Mouse (Mus musculus) forebrain, postnatal 0 days (tissue): ENCODE data around the gene Mrps7. TPM values are rescaled to one million over a fixed set of nuclear protein-coding genes. Genes with fewer than 3 reads are reported as not detected.

Experiments
- ATAC-seq: fragments of 200-750 bp; cut with Nextera tagmentation; 2 replicates; pipeline ENCODE4 v1.8.0; 2017; ENCODE audit warnings: mild to moderate bottlenecking, moderate library complexity
- DNase-seq: peaks from one replicate; pipeline ENCODE4 v3.0.0-alpha.2; 2015
- H3K27ac ChIP-seq: fragments of 300-500 bp; sonication (generic); 2 replicates; pipeline ENCODE4 v1.5.1; 2014; ENCODE audit warnings: low read depth, mild to moderate bottlenecking, antibody characterized with exemption, low read length, moderate library complexity, mixed read lengths
- H3K27me3 ChIP-seq: fragments of 300-500 bp; sonication (generic); 2 replicates; pipeline ENCODE4 v1.6.1; 2014; ENCODE audit warnings: mild to moderate bottlenecking, low read length, mixed read lengths; ENCODE audit not compliant: insufficient read depth
- H3K36me3 ChIP-seq: fragments of 300-500 bp; sonication (generic); 2 replicates; pipeline ENCODE4 v1.6.1; 2014; ENCODE audit warnings: mild to moderate bottlenecking, moderate library complexity; ENCODE audit not compliant: insufficient read depth
- H3K4me1 ChIP-seq: fragments of 300-500 bp; sonication (generic); 2 replicates; pipeline ENCODE4 v1.6.1; 2014; ENCODE audit warnings: antibody characterized with exemption; ENCODE audit not compliant: insufficient read depth
- H3K4me2 ChIP-seq: fragments of 300-500 bp; sonication (generic); 2 replicates; pipeline ENCODE4 v1.6.1; 2014; ENCODE audit warnings: low read depth, mild to moderate bottlenecking, moderate library complexity
- H3K4me3 ChIP-seq: fragments of 300-500 bp; sonication (generic); 2 replicates; pipeline ENCODE4 v1.5.1; 2014; ENCODE audit warnings: low read depth, low read length, mixed read lengths
- H3K9ac ChIP-seq: fragments of 300-500 bp; sonication (generic); 2 replicates; pipeline ENCODE4 v1.6.1; 2014; ENCODE audit warnings: mild to moderate bottlenecking
- H3K9me3 ChIP-seq: fragments of 300-500 bp; sonication (generic); 2 replicates; pipeline ENCODE4 v1.6.1; 2016; ENCODE audit warnings: low read length
- CTCF ChIP-seq: sonication (generic); IDR thresholded peaks from 2 replicates; pipeline ENCODE4 v1.5.1; 2016; ENCODE audit warnings: antibody characterized with exemption, control low read depth, low read depth
- whole genome bisulfite sequencing: fragments of 180-500 bp; shearing (Covaris S2); extraction: QIAGEN DNeasy Blood & Tissue Kit; methylation state at CpG from one replicate; pipeline ENCODE4 v1.1.7; 2014; 5-methylcytosine and 5-hydroxymethylcytosine counted together
- polyA plus RNA-seq: library from polyadenylated mRNA; unstranded; fragments of >200 nt; fragmentation: Nextera tagmentation; extraction: Ambion mirVana; gene quantifications from 2 replicates; pipeline ENCODE4 v1.2.1, GENCODE M21; 2015
- total RNA-seq: library from RNA; depleted of rRNA; stranded (reverse); fragments of >200 nt; gene quantifications from 2 replicates; pipeline ENCODE4 v1.2.3, GENCODE M21; 2014

Mrps7 gene
- total and polyA plus RNA-seq, 2 experiments from 2014 or later: 34.6 to 78.1 TPM

DNA sequence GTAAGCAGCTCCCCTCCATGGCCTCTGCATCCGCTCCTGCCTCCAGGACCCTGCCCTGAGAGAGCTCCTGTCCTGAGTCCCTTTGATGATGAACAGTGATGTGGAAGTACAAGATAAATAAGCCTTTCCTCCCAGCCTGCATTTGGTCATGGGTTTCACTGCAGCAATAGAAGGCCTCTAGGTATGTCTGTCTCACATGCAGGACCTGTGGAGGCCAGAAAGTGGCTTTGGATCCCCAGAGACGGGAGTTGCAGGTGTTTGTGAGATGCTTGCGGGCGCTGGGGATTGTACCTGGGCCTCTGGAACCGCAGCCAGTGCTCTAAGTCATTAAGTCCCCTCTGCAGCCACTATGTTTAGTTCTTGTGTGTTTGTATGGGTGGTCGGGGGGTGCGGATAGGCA is 16.2 kb downstream of the Mrps7 start:
- Histone ChIP-seq H3K4me3 (no peak overlapping the region), H3K27me3 (no peaks in the 10 kb centered on the region), H3K4me1 (no peaks in the 10 kb centered on the region), H3K9ac (no peak overlapping the region), H3K9me3 (no peaks in the 10 kb centered on the region), H3K36me3 (peaks cover 48% of the 10 kb centered on the region), H3K27ac (no peak overlapping the region), H3K4me2 (no peak overlapping the region)
- no peak for TF ChIP-seq CTCF
- WGBS: 95% methylated on average over 7 of the region's 7 CpGs
- DNase-seq (no peak), ATAC-seq (no peak)

DNA sequence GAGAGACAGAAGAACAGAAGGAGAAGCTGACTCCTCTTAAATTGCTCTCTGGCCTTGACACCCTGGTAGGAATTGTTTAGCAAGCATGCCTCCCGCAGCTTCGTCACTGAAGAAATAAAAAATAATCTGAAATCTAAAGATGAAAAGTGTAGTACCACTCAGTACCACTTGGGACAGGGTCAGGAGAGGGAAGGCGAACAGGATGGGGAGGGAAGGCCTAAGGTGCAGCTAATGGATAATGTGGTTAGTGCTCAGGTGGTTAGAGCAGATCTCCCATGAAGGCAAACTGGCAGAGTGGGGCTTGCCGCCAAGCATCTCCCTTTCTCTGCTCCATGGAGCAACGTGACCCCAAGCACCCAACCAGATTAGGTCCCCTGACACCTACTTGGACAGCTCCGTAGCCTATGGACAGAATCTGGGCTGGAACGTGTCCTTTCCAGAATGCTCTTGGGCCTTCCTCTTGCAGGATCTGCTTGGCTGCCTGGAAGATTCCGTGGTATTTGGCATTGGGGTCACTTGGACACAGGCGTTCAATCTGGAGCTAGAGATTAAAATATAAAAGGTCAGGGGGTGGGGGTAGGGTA is 19.9 kb downstream of the Mrps7 start:
- DNase-seq: no peak
- no peaks in the 10 kb centered on the region for H3K27me3 ChIP-seq
- no peak overlapping the region for H3K9ac ChIP-seq
- H3K4me2 ChIP-seq: no peak overlapping the region
- no peak for ATAC-seq
- no peak overlapping the region for H3K4me3 ChIP-seq
- H3K36me3 ChIP-seq: peaks cover 37% of the 10 kb centered on the region
- peaks cover 5% of the 10 kb centered on the region; the same call in 1 of the 2 replicates for H3K4me1 ChIP-seq
- H3K9me3 ChIP-seq: no peaks in the 10 kb centered on the region
- TF ChIP-seq CTCF: peak; percentile 64
- WGBS: 72% methylated on average over 9 of the region's 9 CpGs
- H3K27ac ChIP-seq: no peak overlapping the region

DNA sequence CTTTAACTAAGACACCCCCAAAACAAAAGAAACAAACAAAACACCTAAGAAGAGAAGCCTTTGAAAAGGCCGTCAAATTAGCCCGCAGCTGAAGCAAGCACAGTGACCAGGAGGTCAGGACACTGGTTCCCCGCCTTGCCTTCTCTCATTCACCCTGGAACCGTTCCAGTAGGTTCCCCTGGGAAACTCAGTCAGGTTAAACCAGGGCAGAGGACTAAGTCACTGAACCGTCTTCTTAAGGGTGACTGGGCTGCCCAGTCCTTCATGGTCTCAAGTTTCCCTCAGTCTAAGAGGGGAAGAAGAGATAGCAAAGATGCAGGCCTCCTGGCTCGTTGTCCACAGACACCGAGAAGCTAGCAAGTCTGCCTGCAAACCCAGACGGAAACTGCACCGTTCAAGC is 22.2 kb downstream of the Mrps7 start:
- H3K27me3 ChIP-seq: no peaks in the 10 kb centered on the region
- H3K27ac ChIP-seq: no peak overlapping the region
- peaks cover 19% of the 10 kb centered on the region for H3K36me3 ChIP-seq
- no peak for DNase-seq
- H3K9ac ChIP-seq: no peak overlapping the region
- TF ChIP-seq CTCF: no peak
- no peak overlapping the region for H3K4me3 ChIP-seq
- no peak for ATAC-seq
- peaks cover 5% of the 10 kb centered on the region; the same call in 1 of the 2 replicates for H3K4me1 ChIP-seq
- 77% methylated on average over 9 of the region's 9 CpGs for whole genome bisulfite sequencing
- H3K4me2 ChIP-seq: no peak overlapping the region
- H3K9me3 ChIP-seq: no peaks in the 10 kb centered on the region

DNA sequence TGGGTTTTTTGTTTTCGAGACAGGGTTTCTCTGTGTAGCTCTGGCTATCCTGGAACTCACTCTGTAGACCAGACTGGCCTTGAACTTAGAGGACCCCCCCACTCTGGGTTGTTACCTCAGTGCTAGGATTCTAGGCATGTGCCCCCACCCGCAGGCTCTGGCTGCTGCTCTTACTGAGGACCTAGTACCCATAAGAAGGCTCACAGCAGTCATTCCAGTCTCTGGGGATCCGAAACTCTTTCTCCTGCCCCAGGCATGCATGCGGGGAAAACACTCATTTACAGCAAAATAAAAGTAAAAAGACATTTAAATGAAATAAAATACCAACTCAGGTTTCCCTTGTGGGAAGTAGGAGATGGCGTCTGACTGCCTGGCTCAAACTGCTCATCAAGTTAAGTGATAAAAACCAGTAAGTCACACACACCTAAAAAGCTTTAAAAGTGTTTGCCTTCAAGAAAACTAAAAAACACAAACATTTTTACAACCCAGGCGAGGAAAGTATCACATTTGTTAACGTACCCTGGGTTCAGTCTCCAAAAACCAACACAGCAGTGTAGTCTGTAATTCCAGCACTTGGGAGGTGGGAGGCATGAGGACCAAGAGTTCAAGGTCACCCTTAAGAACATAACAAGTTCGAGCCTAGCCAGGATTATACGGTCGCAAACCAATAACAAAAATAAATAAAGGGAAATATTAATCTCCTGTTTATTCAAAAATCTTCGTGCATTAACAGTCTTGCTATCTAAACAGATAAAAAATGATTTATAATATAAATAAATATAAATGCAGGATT is 23.3 kb downstream of the Mrps7 start:
- ATAC-seq: no peak
- Histone ChIP-seq H3K9me3 (no peaks in the 10 kb centered on the region), H3K4me3 (peak overlapping the region; percentile 74), H3K4me1 (peaks cover 5% of the 10 kb centered on the region; the same call in 1 of the 2 replicates), H3K4me2 (peak overlapping the region; percentile 88), H3K27ac (no peak overlapping the region), H3K36me3 (peaks cover 11% of the 10 kb centered on the region), H3K27me3 (no peaks in the 10 kb centered on the region), H3K9ac (peak overlapping the region; percentile 65)
- no peak for DNase-seq
- WGBS: 55% methylated on average over 11 of the region's 11 CpGs
- TF ChIP-seq CTCF: no peak

DNA sequence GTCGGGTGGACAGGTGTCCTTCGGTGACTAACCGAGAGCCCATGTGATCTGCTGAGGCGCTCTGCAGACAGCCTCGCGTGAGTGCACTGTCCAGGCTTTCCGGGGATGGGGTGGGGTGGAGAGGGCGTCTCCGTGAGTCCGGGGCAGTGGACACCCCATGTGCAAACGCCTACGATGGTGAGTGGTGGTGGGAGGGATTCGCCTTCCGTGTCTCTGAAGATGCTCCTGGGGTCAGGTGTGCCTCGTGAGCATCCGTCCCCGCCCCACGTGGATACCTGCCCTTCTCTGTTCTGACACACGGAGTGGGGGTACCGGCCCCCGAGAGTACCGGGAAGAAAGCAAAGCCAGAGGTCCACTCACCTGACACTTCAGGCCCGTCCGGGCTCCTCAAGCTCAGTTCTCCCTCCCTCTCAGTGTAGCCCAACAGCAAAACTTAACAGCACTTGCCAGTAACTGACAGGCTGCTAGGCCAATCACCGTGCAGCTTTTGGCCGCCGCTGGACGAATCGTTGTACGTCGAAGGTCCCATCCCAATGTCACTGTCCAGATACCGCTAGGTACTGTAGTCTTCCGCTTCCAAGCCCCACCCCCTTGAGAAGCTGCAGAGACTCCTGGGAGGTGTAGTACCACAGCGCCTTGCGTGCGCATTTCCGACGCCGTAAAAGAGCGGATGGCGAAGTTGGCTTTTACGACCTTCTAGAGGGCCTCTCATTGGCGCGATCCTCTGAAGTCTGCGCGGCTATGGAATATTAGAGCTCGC is 24.2 kb downstream of the Mrps7 start, which contains the start of gene Slc25a19:
Gene Slc25a19, minus strand, starts transcription at position 591 of the 760 bp plus-strand sequence.
- Histone ChIP-seq H3K27me3 (no peaks in the 10 kb centered on the region), H3K4me3 (peak within 1 kb of the TSS; percentile 74), H3K9me3 (no peaks in the 10 kb centered on the region), H3K4me2 (peak within 1 kb of the TSS; percentile 88), H3K36me3 (peaks cover 2% of the 10 kb centered on the region), H3K9ac (peak within 1 kb of the TSS; percentile 65), H3K4me1 (peaks cover 5% of the 10 kb centered on the region; the same call in 1 of the 2 replicates), H3K27ac (0 out of 2 replicates have a peak within 1 kb of the TSS, but pooled peaks have one; percentile 36)
- under 1% methylated on average over 47 of the region's 47 CpGs for WGBS
- TF ChIP-seq CTCF: no peak
- DNase-seq: peak; percentile 98
- ATAC-seq: peak; percentile 100

DNA sequence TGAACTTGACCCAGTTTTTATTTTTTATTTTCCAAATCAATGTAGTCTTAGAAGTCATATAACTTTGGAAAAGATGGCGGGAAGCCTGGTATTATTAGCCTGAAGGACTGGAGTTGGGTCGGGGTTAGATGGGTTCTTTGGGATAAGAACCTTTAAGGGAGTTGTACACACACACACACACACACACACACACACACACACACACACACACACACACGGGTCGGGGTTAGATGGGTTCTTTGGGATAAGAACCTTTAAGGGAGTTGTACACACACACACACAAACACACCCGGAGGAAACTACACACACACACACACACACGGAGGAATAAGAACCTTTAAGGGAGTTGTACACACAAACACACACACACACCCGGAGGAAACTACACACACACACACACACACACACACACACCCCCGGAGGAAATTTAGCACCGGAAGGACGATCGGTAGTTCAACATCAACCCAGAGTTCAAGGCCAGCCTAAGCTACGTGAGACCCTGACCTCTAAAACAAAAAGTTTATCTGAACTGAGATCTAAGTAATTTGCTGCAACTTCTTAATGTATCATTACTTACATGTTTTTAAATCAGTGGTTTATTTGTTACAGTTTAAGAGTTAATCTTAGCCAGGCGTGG is 24.9 kb downstream of the Mrps7 start:
- Histone ChIP-seq H3K4me3 (peak overlapping the region; percentile 74), H3K9me3 (no peaks in the 10 kb centered on the region), H3K36me3 (no peaks in the 10 kb centered on the region), H3K4me1 (peaks cover 5% of the 10 kb centered on the region; the same call in 1 of the 2 replicates), H3K4me2 (peak overlapping the region; percentile 88), H3K9ac (peak overlapping the region; percentile 22), H3K27me3 (no peaks in the 10 kb centered on the region), H3K27ac (no peak overlapping the region)
- no peak for DNase-seq
- 53% methylated on average over 13 of the region's 13 CpGs for WGBS
- no peak for TF ChIP-seq CTCF
- no peak for ATAC-seq
